Mouse (Mus musculus) adrenal gland, postnatal 14 days (tissue): ENCODE data around the gene Ajap1. TPM values are rescaled to one million over a fixed set of nuclear protein-coding genes. Genes with fewer than 3 reads are reported as not detected.
A peak's percentile ranks its signal among the peaks of the same experiment; 100 is the strongest.

Experiments
- DNase-seq: peaks from one replicate; pipeline ENCODE4 v3.0.0; 2021; ENCODE audit warnings: mixed read lengths
- total RNA-seq: library from RNA; stranded (reverse); gene quantifications from 2 replicates; pipeline ENCODE4 v1.2.3, GENCODE M21; 2021

Ajap1 gene
- total RNA-seq, 1 experiment from 2014 or later: 3.3 TPM

GRCm38 (mm10) chr4:153357539-153358242 is 124.9 kb downstream of the Ajap1 start:
- DNase-seq: peak; percentile 67

DNA sequence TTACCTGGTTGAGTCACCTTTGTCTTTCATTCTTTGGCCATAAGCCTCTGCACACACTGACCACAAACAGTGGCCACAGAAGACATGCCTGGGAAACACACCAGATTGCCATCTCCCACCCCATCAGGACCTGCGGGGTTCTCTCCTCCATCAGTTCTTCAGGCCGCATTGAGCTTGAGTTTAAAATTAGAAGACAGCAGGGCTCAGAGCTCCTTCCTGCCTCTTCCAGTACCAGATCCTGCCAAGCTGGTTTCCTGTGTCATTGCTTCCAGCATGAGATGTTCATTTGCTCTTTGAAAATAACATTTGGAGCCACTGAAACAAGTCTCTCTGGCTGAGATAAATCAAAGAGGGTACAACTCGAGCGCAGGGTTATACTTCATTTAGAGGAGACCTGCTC is 126.4 kb downstream of the Ajap1 start:
- no peak for DNase-seq

GRCm38 (mm10) chr4:153344999-153345398 is 137.6 kb downstream of the Ajap1 start:
- DNase-seq: no peak

GRCm38 (mm10) chr4:153340887-153341286 is 141.7 kb downstream of the Ajap1 start:
- DNase-seq: no peak

GRCm38 (mm10) chr4:153335301-153335799 is 147.3 kb downstream of the Ajap1 start:
- DNase-seq: no peak

- DNase-seq: no peak
Measured at GRCm38 (mm10) chr4:153327809-153328208, 154.8 kb downstream of the Ajap1 start.
